Mouse (Mus musculus) limb, embryonic 11.5 days (tissue): ENCODE measurements around the gene Marveld1. TPM values are rescaled to one million over a fixed set of nuclear protein-coding genes. Genes with fewer than 3 reads are reported as not detected.
A peak's percentile ranks its signal among the peaks of the same experiment; 100 is the strongest.

ENCODE experiments used
- ATAC-seq: fragments of 200-750 bp; cut with Nextera tagmentation; 2 replicates; pipeline ENCODE4 v1.8.0; 2017; ENCODE audit warnings: low read depth; ENCODE audit not compliant: insufficient number of reproducible peaks, low FRiP score, low TSS enrichment
- DNase-seq: peaks from one replicate; pipeline ENCODE4 v3.0.0-alpha.2; 2015; ENCODE audit warnings: low spot score
- H3K27ac ChIP-seq: fragments of 300-500 bp; sonication (generic); replicated peaks from 2 replicates; pipeline ENCODE4 v1.5.1; 2014; ENCODE audit warnings: low read depth, mild to moderate bottlenecking, low read length
- H3K27me3 ChIP-seq: fragments of 300-500 bp; sonication (generic); 2 replicates; pipeline ENCODE4 v1.6.1; 2014; ENCODE audit warnings: mild to moderate bottlenecking, low read length, mixed read lengths; ENCODE audit not compliant: control insufficient read depth, insufficient read depth
- H3K36me3 ChIP-seq: fragments of 300-500 bp; sonication (generic); 2 replicates; pipeline ENCODE4 v1.6.1; 2014; ENCODE audit warnings: mild to moderate bottlenecking, low read length, moderate library complexity, mixed read lengths; ENCODE audit not compliant: control insufficient read depth, insufficient read depth
- H3K4me1 ChIP-seq: fragments of 300-500 bp; sonication (generic); 2 replicates; pipeline ENCODE4 v1.6.1; 2014; ENCODE audit warnings: low read length, mixed read lengths; ENCODE audit not compliant: control insufficient read depth, insufficient read depth
- H3K4me2 ChIP-seq: fragments of 300-500 bp; sonication (generic); 2 replicates; pipeline ENCODE4 v1.6.1; 2014; ENCODE audit warnings: low read depth, mild to moderate bottlenecking, moderate library complexity; ENCODE audit not compliant: severe bottlenecking
- H3K4me3 ChIP-seq: fragments of 300-500 bp; sonication (generic); 2 replicates; pipeline ENCODE4 v1.5.1; 2014; ENCODE audit warnings: low read depth, low read length
- H3K9ac ChIP-seq: fragments of 300-500 bp; sonication (generic); 2 replicates; pipeline ENCODE4 v1.6.1; 2014; ENCODE audit warnings: mild to moderate bottlenecking, low read length
- H3K9me3 ChIP-seq: fragments of 300-500 bp; sonication (generic); 2 replicates; pipeline ENCODE4 v1.6.1; 2016; ENCODE audit warnings: low read length; ENCODE audit not compliant: control insufficient read depth
- WGBS: fragments of 180-500 bp; shearing (Covaris S2); extraction: QIAGEN DNeasy Blood & Tissue Kit; methylation state at CpG from one replicate; pipeline ENCODE4 v1.1.7; 2014; 5-methylcytosine and 5-hydroxymethylcytosine counted together
- polyA plus RNA-seq: library from polyadenylated mRNA; unstranded; fragments of >200 nt; fragmentation: Nextera tagmentation; extraction: Ambion mirVana; gene quantifications from 2 replicates; pipeline ENCODE4 v1.2.1, GENCODE M21; 2014

Gene Marveld1
- polyA plus RNA-seq, 1 experiment from 2014 or later, result 12.3 TPM

DNA sequence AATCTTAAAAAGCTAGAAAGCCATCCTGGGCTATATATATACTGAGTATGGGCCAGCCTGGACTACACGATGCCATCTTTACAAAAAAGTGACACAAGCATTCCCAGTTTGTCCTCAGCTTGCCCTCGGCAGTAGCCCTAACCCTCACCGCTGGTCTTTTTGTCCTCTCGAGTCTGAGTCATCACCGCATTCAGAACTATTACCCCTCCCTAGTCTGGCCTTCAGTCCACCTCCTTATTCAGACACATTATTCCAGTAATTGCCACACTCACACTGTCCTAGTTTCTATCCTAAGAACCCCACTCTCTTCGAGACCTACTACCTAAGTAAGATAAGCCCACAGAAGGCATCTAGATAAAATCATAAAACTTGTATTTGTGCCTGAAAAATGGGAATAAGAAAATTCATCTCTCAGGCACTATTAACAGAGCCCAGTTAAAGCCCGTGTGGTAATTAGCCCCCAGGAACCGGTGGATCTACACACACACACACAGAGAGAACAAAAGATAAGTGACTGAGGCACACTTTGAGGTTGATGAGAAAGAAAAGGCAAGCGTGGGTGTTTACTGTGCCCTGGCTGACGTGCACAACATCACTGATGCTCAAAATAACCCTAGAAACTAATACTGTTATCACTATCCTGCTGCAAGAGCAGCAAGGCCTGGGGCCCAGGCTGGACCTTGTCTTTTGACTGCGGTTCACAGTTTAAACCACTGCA lies 21.5 kb upstream of the Marveld1 start:
- Histone ChIP-seq H3K4me3 (no peak overlapping the region), H3K4me2 (no peak overlapping the region), H3K4me1 (peaks cover 9% of the 10 kb centered on the region), H3K36me3 (peaks cover 11% of the 10 kb centered on the region; the same call in 1 of the 2 replicates), H3K9ac (no peak overlapping the region), H3K9me3 (no peaks in the 10 kb centered on the region), H3K27me3 (no peaks in the 10 kb centered on the region), H3K27ac (no peak overlapping the region)
- DNase-seq (no peak), ATAC-seq (no peak)
- 87% methylated on average over 11 of the region's 11 CpGs for WGBS

DNA sequence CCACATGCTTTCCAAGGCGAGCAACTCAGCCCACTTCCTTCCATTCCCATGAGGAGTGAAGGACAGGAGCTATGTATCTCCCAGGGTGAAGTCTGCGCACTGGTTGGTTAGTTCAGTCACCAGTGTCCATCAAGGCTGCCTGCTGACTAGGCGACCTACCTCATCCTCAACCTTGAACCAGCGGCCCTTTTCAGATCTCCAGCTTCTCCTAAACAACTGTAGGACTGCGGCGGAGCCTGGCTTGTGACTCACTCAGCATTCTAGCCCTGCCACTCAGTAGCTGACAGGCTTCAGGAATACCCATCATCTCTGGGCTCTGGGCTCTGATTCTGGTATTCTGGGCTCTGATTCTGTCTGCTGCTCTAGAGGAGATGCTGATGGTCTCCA lies 21.0 kb upstream of the Marveld1 start:
- no peaks in the 10 kb centered on the region for H3K27me3 ChIP-seq
- H3K36me3 ChIP-seq, result peaks cover 11% of the 10 kb centered on the region; the same call in 1 of the 2 replicates
- H3K27ac ChIP-seq, result no peak overlapping the region
- H3K4me3 ChIP-seq, result no peak overlapping the region
- H3K4me2 ChIP-seq, result no peak overlapping the region
- no peaks in the 10 kb centered on the region for H3K9me3 ChIP-seq
- no peak for DNase-seq
- ATAC-seq, result no peak
- H3K9ac ChIP-seq, result no peak overlapping the region
- 93% methylated on average over 6 of the region's 6 CpGs for whole genome bisulfite sequencing
- peaks cover 9% of the 10 kb centered on the region for H3K4me1 ChIP-seq

DNA sequence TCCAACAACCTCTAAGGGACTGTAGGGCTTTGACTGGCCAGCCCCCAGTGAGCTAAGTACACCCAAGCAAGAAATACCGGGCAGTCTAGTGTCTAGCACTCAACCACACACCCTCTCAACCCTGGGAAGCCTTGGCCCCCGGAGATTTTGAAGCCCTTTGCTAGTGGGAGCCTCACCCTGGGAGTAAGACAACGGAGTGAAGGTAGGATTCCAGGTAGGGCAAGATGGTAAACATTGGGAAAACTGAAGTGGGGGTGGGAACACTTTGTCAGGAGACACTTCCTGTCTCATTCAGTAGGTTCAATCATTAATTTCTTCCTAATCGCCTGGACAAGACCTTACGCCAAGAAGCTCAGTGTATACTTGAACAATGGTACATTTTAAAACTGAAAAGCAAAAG lies 20.2 kb upstream of the Marveld1 start:
- ATAC-seq, result no peak

DNA sequence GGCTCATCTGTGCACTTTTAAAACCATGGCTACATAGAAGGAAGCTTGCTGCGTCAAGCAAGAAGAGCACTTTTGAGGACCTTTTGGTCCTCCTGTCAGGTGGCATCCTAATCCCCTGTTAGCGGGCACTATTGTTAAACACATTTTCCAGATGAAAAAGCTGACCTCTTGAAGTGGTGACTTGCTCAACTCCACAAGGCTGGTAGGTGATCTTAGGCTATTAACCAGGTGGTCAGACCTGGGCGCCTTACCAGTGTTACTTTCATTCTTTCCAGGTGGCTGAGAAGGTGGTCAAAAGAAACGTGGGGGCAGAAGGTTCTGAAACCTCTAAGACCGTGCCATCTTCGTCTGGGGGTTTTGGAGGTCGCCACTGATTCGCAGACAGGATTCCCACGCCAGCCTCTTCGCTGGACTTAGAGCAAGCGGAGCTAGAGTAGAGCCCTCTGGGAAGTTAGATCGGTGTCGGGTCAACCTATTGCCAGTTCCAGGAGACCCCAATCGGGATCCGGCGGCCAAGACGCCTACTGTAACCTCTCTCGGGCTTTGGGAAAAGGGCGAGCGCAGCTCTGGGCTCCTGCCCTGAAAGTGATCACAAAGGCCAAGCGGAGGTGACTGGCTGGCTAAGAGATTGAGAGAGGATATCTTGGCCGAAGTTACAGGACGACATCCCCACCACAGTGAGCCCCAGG lies 19.0 kb upstream of the Marveld1 start:
- peaks cover 9% of the 10 kb centered on the region for H3K4me1 ChIP-seq
- DNase-seq, result no peak
- peak overlapping the region; percentile 53 for H3K4me3 ChIP-seq
- ATAC-seq, result no peak; the same call in 1 of the 2 replicates
- 6% methylated on average over 23 of the region's 23 CpGs for WGBS
- peak overlapping the region; percentile 72 for H3K27ac ChIP-seq
- H3K4me2 ChIP-seq, result peak overlapping the region; percentile 83
- peak overlapping the region; percentile 67 for H3K9ac ChIP-seq
- peaks cover 4% of the 10 kb centered on the region; the same call in 1 of the 2 replicates for H3K36me3 ChIP-seq
- no peaks in the 10 kb centered on the region for H3K27me3 ChIP-seq
- H3K9me3 ChIP-seq, result no peaks in the 10 kb centered on the region

More for the DNA sequence above, 20.2 kb upstream of the Marveld1 start:
- H3K36me3 ChIP-seq, result peaks cover 8% of the 10 kb centered on the region; the same call in 1 of the 2 replicates
- no peak overlapping the region for H3K4me3 ChIP-seq
- peaks cover 9% of the 10 kb centered on the region for H3K4me1 ChIP-seq
- H3K27me3 ChIP-seq, result no peaks in the 10 kb centered on the region
- H3K27ac ChIP-seq, result no peak overlapping the region
- H3K4me2 ChIP-seq, result no peak overlapping the region
- DNase-seq, result no peak
- no peak overlapping the region for H3K9ac ChIP-seq
- 90% methylated on average over 5 of the region's 5 CpGs for WGBS
- no peaks in the 10 kb centered on the region for H3K9me3 ChIP-seq

DNA sequence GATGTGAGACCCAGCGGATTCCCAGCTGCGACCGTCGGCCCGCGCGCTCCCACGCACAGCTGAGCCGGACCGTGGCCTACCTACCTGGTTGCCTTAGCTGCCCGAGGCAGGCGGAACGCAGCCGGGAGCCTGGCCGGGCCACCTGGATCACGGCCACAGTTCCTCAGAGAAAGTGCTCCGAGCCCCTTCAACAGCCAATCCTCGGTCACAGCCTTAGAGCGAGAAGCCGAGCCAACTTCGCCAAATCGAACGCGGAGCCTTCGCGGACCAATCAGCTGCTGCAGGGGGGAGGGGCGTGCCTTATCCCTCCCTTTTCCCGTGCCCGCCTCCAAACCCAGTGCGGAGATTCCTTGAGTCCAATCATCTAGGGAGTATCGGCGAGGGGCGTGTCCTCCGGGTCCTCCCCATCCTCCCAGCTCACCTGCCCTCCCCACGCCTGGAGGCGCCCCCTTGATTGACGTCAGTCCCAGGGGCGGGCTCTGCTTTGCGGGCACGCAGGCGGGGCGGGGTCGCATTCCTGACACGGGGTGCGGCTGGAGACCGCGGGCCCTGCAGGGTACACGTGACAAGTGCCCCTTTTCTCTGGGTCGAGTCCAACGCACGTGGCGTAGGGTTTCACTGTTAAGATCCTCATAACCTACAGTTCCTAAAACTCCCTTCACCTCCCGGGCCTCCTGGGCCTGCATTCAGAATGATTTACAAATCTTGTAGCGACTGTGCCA lies 18.3 kb upstream of the Marveld1 start, which contains the start of gene Avpi1:
TSS of gene Avpi1 (minus strand) at position 273 of the 722 bp plus-strand sequence.
- ATAC-seq (peak; percentile 97), DNase-seq (peak; percentile 99)
- no peaks in the 10 kb centered on the region for H3K9me3 ChIP-seq
- peak within 1 kb of the TSS; percentile 67 for H3K9ac ChIP-seq
- peaks cover 1% of the 10 kb centered on the region; the same call in 1 of the 2 replicates for H3K36me3 ChIP-seq
- no peaks in the 10 kb centered on the region for H3K27me3 ChIP-seq
- H3K27ac ChIP-seq, result peak within 1 kb of the TSS; percentile 72
- H3K4me2 ChIP-seq, result peak within 1 kb of the TSS; percentile 83
- WGBS, result 0% methylated on average over 54 of the region's 54 CpGs
- H3K4me1 ChIP-seq, result peaks cover 9% of the 10 kb centered on the region
- H3K4me3 ChIP-seq, result peak within 1 kb of the TSS; percentile 53

DNA sequence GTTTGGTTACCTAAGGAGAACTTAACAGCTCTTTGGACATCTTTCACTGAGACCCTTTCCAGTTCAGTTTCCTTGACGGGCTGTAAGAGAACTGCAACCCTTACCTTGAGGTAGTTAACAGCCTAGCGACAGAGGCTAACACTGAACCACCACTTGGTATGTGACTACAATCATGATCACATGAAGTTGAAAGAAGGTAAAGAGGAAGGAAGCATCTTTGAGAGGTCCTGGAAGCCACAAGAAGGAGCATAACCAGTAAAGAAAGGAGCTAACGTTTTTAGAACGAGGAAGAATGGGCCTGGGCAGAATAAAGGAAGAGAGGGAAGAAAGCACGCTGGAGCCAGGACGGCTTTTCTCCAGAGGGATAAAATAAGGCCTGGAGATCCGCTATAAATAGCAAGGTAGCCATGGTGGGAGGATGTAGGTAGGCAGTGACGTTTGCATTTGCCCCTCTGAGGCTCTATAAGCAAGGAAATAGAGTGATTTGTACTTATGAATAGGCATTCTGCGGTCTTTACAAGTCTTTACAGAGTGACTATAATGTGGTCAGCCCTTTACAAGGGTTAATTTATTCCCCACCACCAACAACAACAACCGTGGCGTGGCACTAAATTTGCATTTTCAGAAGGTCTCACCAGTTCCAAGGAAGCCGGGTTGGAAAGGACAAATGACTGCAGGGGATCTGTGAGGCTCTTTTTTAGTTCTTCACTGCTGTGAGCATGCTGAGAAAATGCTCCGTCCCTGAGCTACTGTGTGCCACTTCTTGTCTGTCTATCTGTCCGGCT lies 17.5 kb upstream of the Marveld1 start:
- DNase-seq (no peak), ATAC-seq (no peak; the same call in 1 of the 2 replicates)
- H3K9ac ChIP-seq, result peak overlapping the region; percentile 28
- peak overlapping the region; percentile 83 for H3K4me2 ChIP-seq
- H3K27ac ChIP-seq, result peak overlapping the region; percentile 38; the same call in 1 of the 2 replicates
- H3K27me3 ChIP-seq, result no peaks in the 10 kb centered on the region
- WGBS, result 38% methylated on average over 14 of the region's 14 CpGs
- H3K4me1 ChIP-seq, result peaks cover 9% of the 10 kb centered on the region
- H3K36me3 ChIP-seq, result no peaks in the 10 kb centered on the region
- peak overlapping the region; percentile 53; the same call in 1 of the 2 replicates for H3K4me3 ChIP-seq
- H3K9me3 ChIP-seq, result no peaks in the 10 kb centered on the region

DNA sequence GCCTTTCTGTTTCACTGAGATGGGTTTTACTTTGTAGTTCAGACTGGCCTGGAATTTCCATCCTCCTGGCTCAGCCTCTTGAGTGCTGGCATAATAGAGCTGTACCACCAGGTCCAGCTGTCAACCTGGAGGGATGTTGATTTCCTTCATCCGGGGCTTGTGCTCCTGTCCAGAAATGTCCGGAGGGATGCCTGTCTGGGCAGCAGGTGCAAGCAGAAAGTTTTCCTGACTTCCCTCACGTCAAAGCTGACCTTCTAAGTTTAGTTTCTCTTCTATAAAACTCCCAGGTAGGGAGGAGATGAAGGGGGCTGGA lies 16.9 kb upstream of the Marveld1 start:
- Histone ChIP-seq H3K27me3 (no peaks in the 10 kb centered on the region), H3K4me3 (no peak overlapping the region), H3K4me2 (no peak overlapping the region), H3K9ac (no peak overlapping the region), H3K9me3 (no peaks in the 10 kb centered on the region), H3K4me1 (peaks cover 9% of the 10 kb centered on the region), H3K36me3 (no peaks in the 10 kb centered on the region), H3K27ac (no peak overlapping the region)
- 75% methylated on average over 3 of the region's 3 CpGs for WGBS
- ATAC-seq (no peak), DNase-seq (no peak)

DNA sequence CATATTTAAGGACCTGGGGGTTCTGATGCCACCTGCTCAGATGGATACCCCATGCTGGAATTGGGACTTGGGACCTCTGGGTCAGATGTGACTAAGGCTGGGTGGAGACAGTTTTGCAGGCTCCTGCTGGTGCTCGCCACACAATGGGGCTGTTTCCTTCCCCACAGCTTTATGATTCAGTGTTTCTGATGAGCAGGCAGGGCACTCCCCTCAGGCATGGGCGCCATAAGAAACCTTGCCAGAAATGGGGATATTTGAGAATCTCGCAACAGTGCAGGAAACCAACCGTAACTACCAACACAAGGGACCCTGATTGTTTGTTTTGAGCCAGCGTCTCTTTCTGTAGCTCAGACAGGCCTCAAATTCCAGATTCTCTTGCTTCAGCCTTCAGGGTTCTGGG lies 16.1 kb upstream of the Marveld1 start:
- no peaks in the 10 kb centered on the region for H3K9me3 ChIP-seq
- no peak for DNase-seq
- peaks cover 9% of the 10 kb centered on the region for H3K4me1 ChIP-seq
- no peak overlapping the region for H3K4me2 ChIP-seq
- no peak overlapping the region for H3K9ac ChIP-seq
- no peak overlapping the region for H3K27ac ChIP-seq
- no peak overlapping the region for H3K4me3 ChIP-seq
- WGBS, result 77% methylated on average over 5 of the region's 5 CpGs
- no peaks in the 10 kb centered on the region for H3K27me3 ChIP-seq
- ATAC-seq, result no peak
- no peaks in the 10 kb centered on the region for H3K36me3 ChIP-seq
